Mouse (Mus musculus): ENCODE measurements around the gene Cyp2c67. TPM values are rescaled to one million over a fixed set of nuclear protein-coding genes. Genes with fewer than 3 reads are reported as not detected.
"Not testable (repeated sequence)": the region's sequence is repeated elsewhere in the genome, so short reads cannot be mapped to it uniquely, and the experiment has no call there.

Gene Cyp2c67
- not detected for total RNA-seq (2021)

DNA sequence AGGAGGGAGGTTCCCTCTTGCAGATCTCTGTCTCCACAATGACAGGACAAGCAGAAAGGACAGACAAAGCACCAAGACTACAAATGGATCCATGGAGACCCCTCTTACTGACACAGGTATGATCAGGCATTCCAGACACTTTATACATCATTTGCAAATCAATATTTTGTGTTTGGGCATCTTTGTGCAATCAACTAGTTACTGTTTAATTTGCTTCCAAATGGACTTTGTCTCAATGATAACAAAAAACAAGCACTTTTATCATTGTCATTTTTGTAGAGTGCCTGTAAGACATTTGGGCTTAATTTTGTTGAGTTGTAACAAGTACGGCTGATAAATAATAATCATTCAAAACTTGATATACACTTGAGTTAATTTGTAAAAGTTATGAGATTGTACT is at the start of gene Cyp2c67:
Cyp2c67 (minus strand) TSS at position 114 of the 400 bp plus-strand sequence.
- intact Hi-C loops (cut with DNase I) = no loop called here

DNA sequence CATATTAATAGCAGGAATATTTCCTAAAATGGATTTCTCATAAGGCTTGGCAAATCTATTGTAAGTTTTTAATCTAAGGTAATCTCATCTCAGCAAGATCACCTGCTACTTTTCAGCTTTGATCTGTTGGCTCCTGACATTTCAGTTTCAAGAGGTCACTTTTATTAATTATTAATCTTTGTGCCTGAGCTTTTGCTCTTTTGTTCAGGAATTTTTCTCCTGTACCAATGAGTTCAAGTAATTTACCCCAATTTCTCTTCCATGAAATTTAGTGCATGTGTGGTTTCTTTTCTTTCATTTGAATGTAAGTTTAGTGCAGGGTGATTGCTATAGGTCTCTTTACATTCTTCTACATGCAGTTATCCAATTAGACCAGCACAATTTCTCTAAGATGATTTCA is 16.8 kb upstream of the Cyp2c67 start:
- DNase-seq (ENCODE audit: low spot score); intact Hi-C loops (cut with DNase I): not testable (repeated sequence)

More for the DNA sequence above, at the start of gene Cyp2c67:
- no peak for DNase-seq (ENCODE audit: low spot score)

DNA sequence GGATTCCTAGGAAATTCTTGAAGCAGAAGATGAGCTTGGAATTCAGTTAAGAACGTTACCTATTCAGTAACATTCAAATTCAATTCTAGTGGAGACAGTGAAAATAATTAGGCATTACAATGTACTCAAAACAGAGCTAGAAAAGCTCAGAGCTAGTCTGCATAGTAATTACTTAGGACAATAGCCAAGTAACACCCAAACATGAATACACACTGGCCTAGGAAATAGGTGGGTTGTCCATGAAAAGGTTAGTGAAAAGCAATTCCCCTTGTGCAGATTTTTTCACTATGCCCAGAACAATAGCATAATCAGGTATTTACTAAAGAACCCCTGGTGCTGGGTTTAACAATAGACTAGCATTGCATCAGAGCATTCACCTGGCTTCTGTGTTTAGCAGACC is 3.5 kb upstream of the Cyp2c67 start:
- DNase-seq (ENCODE audit: low spot score) = no peak
- intact Hi-C loops (cut with DNase I) = no loop called here

DNA sequence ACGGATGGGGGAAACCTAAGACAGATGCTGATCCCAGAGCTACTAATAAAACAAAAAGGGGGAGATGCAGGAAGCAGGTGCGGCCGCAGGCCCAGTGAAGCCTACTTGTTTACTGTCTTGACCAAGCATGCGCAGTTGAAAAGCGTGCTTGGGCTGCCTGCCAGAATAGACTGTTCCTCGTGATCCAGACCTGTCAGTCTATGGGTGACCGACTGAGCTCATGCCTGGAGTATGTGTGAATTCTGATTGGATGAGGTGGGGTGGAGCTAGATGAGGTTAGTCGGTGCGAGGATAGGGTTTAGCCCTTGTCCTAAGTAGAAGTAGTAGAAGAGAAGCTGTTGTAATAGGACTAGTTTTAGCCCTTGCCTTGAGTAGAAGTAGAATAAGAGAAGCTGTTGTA is 1.3 kb downstream of the Cyp2c67 start:
- intact Hi-C loops (cut with DNase I) = no loop called here
- no peak for DNase-seq (ENCODE audit: low spot score)

DNA sequence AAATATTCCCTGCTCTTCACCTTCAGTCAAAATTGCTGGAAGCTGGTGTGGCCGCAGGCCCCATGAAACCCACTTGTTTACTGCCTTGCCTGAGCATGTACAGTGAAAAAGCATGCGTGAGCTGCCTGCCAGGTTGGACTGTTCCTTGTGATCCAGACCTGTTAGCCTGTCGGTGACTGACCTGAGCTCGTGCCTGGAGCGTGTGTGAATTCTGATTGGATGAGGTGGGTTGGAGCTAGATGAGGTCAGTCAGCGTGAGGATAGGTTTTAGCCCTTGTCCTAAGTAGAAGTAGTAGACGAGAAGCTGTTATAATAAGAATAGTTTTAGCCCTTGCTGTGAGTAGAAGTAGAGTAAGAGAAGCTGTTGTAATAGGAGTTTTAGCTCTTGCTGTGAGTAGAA is 4.3 kb downstream of the Cyp2c67 start:
- DNase-seq (ENCODE audit: low spot score); intact Hi-C loops (cut with DNase I): not testable (repeated sequence)

Other genes with a start within 250 kb of the Cyp2c67 start
- not detected for gene Cyp2c38, start 186.0 kb downstream of the Cyp2c67 start, total RNA-seq (2021)
- not detected for gene Cyp2c39, start 138.2 kb downstream of the Cyp2c67 start, total RNA-seq (2021)
- gene Cyp2c68, start 92.0 kb upstream of the Cyp2c67 start, total RNA-seq (2021) = not detected
- gene Cyp2c40, start 163.8 kb upstream of the Cyp2c67 start, total RNA-seq (2021) = not detected
- not detected for gene Cyp2c69, start 237.7 kb upstream of the Cyp2c67 start, total RNA-seq (2021)

Measured in heart, postnatal 25 days (tissue).